Mouse (Mus musculus): ENCODE measurements around the gene Timm10.

The Timm10 gene

DNA sequence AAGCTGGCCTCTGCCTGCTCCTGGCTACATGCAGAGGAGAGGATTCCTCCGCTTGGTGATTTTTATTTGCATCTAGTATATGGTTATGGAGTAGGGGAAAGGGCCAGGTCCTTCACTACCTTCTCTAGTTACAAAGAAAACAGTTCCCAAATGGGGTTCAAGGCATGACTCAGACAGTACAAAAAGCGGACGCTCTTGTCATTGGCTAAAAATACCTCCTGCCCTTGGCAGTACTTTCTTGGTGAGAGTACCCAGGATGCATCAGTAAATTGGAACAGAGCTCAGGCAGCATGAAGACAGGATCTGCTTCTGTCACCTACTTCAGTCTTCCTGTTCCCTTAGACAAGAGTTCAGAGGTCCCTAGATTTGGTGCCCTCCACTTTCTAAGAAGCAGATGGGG is 6.9 kb upstream of the Timm10 start:
- no peak for DNase-seq (ENCODE audit: low read depth, low spot score)

- DNase-seq (ENCODE audit: low read depth, low spot score), result no peak
These were observed 4.2 kb upstream of the Timm10 start, which contains the start of gene Smtnl1 for GRCm38 (mm10) chr2:84822552-84822951. Gene Smtnl1, minus strand, starts transcription at chr2:84822652.

DNA sequence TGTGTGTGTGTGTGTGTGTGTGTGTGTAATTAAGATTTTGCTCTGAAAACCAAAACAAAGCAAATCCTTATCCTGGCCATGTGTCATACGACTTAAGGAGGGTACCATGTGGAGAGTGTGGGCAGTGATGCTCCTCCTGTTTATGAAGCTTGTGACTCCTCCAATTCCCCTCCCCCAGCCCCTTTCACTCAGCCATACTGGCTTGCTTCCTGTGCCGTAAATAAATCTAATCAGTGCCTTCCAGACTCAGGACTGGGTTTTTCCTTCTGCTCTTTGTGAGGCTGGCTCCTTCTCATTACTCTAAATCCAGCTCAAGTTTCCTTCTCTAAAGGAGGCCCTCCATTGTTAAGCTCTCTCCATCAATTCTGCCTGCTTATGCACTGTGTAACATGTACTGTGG is 3.6 kb upstream of the Timm10 start:
- DNase-seq (ENCODE audit: low read depth, low spot score), result no peak

GRCm38 (mm10) chr2:84827283-84827920 is 605 bp downstream of the Timm10 start:
- DNase-seq (ENCODE audit: low read depth, low spot score), result peak; percentile 59

DNA sequence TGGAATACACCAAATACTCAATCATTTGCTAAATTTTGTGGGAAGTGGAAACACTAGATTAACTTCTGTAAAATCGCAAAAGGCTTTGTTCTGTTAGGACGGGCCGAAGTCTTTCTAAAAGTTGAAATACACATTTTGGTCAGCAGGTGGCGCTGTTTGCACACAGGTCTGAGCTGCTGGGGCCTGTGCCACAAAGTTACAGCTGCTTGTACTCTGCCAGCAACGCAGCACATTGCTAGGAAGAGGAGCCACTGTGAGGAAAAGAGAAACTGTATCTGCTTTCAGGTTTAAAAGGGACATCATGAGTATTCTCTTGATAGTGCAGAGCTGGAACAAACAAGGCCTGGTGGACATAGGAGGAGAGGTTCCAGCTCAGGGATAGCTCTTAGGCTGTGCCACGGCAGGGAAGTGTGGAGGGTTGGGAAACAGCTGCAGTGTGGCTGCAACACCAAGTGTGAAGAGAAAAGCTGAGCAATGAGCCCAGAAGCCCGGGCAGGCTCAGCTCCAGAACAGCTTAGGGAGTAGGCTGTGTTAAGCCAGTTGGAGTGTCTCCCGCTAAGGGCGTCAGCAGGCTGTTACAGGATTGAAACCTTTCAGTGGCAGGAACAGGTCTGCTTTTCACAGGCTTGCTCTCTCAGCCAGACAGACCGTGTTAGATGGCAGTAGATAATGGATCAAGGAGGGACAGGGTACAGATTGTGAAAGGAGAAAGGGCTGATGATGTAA is 5.0 kb downstream of the Timm10 start:
- peak; percentile 87 for DNase-seq (ENCODE audit: low read depth, low spot score)

DNA sequence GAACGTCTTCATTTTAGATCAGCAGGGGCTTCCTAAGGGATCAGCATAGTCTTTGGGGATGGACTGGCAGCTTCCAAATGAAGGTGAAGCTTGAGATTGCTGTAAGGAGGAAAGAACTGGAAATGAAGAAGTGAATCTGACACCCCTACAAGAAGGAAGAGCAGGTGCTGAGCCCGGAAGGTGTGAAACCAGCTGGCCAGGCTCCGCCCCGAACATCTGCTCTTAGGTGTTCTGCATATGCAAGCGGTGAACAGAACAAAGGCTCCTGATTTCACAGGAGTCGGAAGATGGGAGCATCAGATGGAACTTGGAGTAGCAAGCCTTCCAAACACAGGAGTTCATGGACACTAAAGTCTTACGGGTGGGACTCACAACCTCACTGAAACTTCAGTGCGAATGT is 10.3 kb downstream of the Timm10 start:
- peak; percentile 85 for DNase-seq (ENCODE audit: low read depth, low spot score)

- DNase-seq (ENCODE audit: low read depth, low spot score), result peak; percentile 90
These were observed 11.2 kb downstream of the Timm10 start for GRCm38 (mm10) chr2:84837817-84838592.

DNA sequence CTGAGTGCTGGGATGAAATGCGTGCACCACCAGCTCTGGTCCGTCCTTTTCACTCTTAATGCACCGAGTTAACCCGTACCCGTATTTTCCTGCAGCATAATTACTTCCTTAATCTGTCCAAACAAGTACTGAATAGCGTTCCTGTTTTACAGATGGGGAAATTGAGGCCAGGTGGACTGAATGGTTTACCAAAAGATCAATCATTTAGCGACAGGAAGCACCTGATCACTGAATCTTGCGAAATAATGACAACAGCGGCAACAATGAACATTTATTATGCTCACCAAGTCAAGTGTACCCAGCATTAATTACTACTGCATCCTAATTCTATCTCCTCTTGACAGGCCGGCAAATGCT is 11.8 kb downstream of the Timm10 start, which contains the start of gene Slc43a1:
TSS of gene Slc43a1 (plus strand) at position 258 of the 357 bp plus-strand sequence.
- no peak for DNase-seq (ENCODE audit: low read depth, low spot score)

GRCm38 (mm10) chr2:84838993-84839980 is 12.5 kb downstream of the Timm10 start:
- DNase-seq (ENCODE audit: low read depth, low spot score), result peak; percentile 54

DNA sequence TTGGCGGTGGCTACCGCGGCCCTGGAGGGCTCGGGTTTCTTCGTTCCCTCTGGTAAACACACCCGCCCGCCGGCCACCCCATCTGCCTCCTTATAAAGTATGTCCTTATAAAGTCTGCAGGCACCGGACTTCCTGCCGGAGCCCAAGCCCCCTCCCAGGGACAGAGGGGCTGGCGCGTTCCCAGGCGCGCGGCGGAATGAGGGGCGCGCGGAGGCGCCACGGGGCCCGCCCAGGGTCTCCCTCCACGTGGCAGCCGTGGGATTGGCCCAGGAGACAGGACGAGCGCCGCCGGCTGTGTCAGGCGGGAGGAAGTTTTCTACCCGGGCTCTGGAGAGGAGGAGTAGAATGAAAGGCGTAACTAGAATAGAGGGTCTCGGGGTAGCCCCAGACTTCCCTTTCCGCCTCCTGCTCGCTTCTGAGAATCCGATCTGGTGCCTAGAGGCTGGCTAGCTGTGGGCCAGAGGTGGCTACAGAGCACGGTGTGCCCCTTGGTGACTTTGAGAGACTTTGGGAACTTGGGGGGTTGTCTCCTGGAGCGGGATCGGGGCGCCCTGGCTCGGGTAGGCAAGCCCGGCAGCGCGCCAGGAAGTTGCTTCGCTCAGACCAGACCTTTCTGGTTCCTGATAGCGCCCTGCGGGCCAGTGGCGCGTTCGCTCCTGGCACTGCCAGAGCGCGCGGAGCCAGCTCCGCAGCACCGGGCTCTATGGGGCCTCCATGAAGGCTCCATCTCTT is 13.4 kb downstream of the Timm10 start:
- peak; percentile 71 for DNase-seq (ENCODE audit: low read depth, low spot score)

GRCm38 (mm10) chr2:84840748-84841563 is 14.2 kb downstream of the Timm10 start:
- peak; percentile 7 for DNase-seq (ENCODE audit: low read depth, low spot score)

GRCm38 (mm10) chr2:84841905-84842304 is 15.1 kb downstream of the Timm10 start:
- no peak for DNase-seq (ENCODE audit: low read depth, low spot score)

DNA sequence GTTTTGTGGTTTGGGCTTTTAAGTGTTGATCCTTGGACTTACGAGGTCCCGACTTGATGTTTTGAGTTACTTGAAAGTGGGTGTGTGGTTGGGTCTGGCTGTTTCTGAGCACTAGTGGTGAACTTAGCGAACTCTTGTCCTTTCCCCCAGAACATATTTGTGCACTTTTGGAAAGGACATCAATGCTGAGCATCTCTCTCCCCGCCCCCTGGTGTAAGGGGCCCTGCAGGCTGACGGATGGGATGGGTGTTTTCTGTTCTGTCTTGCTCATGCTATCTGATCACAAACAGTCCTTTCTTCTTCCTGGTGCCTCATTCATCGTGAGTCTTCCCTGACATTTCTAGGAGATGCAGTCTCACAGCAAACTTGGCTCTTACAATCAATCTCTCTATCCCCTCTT is 16.9 kb downstream of the Timm10 start:
- DNase-seq (ENCODE audit: low read depth, low spot score), result no peak

DNA sequence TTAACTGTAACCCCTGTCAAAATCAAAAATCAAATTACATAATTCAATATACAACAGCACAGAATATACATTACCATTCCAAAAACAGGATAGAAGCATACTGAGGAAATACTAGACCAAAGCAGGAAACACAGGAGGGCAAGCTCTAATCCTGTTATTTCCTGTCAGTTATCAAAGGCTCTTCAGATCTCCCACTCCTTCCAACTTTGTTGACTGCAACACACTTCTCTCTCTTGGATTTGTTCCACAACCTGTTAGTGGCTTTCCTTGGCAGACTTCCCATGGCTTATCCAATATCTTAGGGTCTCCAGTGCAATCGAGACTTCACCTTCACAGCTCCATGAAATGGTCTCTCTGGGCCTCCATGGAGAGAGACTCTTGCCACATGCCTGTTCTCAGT is 18.4 kb downstream of the Timm10 start:
- DNase-seq (ENCODE audit: low read depth, low spot score), result no peak

DNA sequence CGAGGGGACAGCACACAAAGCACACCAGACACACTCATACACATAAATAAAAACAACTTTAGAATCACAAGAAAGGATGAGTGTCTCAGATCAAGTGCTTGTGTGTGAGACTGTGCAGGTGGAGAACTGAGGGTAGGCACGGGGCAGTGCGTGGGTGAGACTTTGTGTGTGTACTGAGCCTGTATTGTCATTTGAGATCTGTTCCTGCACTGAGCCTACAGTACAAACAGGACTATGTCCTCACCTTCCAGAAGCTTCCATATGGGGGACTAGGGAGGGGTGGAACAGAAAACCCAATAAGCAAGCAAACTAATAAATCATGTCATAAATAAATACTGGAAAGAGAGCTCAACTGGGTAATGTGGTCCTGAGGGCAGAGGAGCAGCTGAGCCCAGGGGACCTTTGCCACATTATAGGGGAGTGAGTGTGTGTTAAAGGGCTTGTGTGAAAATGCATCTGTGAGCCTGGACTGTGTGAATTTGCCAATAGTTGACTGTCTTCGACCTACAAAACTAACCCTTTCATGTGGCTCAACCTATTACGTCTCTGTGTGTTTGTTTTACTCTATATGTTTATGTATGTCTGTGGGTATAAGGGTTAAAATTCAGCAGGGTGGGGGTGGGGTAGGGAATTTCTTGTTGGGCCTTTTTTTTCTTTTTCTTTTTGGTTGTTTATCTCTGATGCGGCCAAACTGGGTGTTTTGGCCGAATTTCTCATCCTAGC is 23.8 kb downstream of the Timm10 start:
- DNase-seq (ENCODE audit: low read depth, low spot score), result no peak

DNA sequence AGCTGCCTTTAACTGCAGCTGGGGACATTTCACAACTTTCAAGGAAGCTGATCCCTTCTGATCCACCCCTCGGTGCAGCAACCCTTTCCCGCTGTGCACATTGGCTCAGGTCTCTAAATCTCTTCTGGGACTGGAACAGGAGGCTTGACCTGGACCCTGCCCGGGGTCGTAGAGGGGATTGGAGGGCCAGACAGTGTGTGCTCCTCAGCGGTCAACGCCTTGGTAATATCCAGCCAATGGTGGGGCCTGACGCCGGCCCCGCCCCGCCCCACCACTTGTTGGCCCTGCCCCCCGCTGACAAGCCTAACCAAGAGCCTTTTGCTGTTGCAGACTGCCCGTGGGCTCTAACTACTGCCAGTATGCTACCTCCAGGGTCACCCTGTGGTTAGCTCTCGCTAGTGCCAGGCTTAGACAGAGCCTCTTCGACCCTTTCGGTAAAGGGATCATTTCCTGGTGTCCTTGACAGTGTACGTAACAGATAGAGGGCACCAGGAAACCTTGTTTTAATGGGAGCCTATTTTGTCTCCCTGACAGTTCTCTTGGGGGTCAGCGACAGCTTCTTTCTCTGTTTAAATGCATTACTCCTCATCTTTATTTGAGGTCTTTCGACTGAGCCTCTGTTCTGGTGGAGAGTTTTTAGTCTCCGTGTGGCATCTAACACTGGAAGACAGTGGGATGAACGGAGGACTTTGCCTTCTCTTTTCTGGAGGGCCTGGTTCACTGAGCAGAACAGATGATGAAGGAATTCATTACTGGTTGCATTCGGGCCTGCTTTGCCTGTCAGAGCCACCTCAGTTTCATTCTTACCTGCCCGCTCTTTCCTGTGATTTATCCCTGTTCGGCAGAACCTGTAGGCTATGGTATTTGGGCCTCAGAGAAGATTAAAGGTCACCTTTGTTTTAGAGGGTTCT is 24.6 kb downstream of the Timm10 start:
- peak; percentile 84 for DNase-seq (ENCODE audit: low read depth, low spot score)

DNA sequence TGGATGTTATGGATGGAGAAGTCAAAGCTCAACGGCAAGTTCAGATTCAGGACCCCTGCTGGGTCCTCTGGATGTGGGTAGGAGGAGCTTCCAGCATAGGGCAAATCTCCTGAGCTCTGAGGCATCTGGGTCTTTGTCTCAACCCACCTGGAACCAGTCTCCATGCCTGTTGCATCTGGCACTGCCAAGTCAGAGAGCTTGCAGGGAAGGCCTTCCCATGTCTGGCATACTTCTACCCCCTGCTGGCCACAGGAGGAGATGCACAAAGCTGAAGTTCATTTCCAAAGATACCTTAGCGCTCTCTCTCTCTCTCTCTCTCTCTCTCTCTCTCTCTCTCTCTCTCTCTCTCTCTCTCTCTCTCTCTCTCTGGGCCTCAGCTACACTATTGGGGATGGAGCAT is 28.9 kb downstream of the Timm10 start:
- peak; percentile 65 for DNase-seq (ENCODE audit: low read depth, low spot score)

DNA sequence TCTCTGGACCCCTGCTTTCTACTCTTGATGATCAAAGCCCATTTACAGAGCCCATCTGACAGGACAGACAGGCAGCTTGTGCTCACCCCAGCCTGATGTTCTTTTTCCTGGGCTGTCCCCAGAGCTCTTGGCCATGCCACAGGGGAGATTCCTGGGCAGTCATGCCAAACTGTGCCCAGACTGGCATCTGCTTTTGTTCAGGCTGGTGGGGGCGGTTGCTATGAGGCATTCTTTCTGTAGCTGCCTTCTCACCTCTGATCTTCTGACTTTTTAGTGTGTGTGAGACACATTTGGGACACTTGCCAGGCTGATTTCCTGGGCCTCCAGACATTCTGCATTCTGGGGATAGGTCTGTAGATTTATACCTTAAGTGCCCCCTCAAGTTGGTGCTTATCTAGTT is 31.8 kb downstream of the Timm10 start:
- no peak for DNase-seq (ENCODE audit: low read depth, low spot score)

Data from ZHBTc4 (cell line).